Mouse (Mus musculus): Measurements from ENCODE around the gene Pax6.

The Pax6 gene

DNA sequence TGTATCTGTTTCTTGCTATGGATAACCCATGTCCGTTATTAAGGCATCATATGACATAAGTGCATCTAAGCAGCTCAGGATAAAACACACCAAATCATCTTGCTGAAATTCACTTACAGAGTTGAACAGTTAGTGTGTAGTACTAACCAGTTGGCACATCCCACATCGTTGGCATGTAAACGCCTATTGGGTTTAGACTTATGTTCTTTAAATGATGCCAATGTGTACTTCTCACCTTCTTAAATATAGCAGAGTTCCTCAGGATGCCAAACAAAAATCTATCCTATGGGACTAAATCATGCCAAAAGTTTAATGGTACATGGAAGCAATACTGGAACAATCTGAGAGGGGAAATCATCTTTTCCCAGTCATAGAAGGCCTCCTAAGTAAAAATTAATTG lies 62.0 kb downstream of the Pax6 start:
- no peak for DNase-seq (ENCODE audit: low spot score)

DNA sequence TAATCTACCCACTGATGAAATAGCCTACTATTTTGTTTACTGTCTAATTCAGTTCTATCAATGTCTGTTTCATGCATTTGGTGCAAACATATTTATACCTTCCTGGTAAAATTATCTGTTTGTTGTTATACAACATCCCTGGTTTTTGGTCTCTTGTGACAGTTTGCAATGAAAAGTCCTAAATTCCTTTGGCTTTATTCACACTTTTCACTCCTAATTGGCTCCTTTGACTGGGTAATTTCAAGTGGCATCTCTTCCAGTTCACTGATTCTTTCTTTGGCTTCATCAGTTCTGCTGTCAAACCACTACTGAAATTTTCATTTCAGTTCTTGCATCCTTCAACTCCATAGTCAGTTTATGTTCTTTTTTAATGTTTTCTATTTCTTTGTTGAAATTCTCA lies 67.5 kb downstream of the Pax6 start:
- no peak for DNase-seq (ENCODE audit: low spot score)

- DNase-seq (ENCODE audit: low spot score), result no peak
Observed at GRCm38 (mm10) chr2:105746896-105747295, 78.2 kb downstream of the Pax6 start.

Data from ovary, adult 18-20 months (tissue).